Mouse (Mus musculus) lung, postnatal 0 days (tissue): ENCODE data around the gene Gm49321. TPM values are rescaled to one million over a fixed set of nuclear protein-coding genes. Genes with fewer than 3 reads are reported as not detected.
A peak's percentile ranks its signal among the peaks of the same experiment; 100 is the strongest.

Experiments
- ATAC-seq: fragments of 200-750 bp; cut with Nextera tagmentation; 2 replicates; pipeline ENCODE4 v1.8.0; 2017; ENCODE audit warnings: moderate library complexity
- DNase-seq: peaks from one replicate; pipeline ENCODE4 v3.0.0-alpha.2; 2016; ENCODE audit warnings: low spot score
- H3K27ac ChIP-seq: fragments of 300-500 bp; sonication (generic); 2 replicates; pipeline ENCODE4 v1.5.1; 2014; ENCODE audit warnings: antibody characterized with exemption, mild to moderate bottlenecking, low read length, mixed read lengths
- H3K27me3 ChIP-seq: fragments of 300-500 bp; sonication (generic); replicated peaks from 2 replicates; pipeline ENCODE4 v1.6.1; 2014; ENCODE audit warnings: low read length, mixed read lengths; ENCODE audit not compliant: insufficient read depth
- H3K36me3 ChIP-seq: fragments of 300-500 bp; sonication (generic); 2 replicates; pipeline ENCODE4 v1.6.1; 2014; ENCODE audit warnings: low read length, mixed read lengths; ENCODE audit not compliant: insufficient read depth
- H3K4me1 ChIP-seq: fragments of 300-500 bp; sonication (generic); 2 replicates; pipeline ENCODE4 v1.6.1; 2014; ENCODE audit warnings: antibody characterized with exemption, low read depth, low read length, mixed read lengths; ENCODE audit not compliant: insufficient read depth
- H3K4me2 ChIP-seq: fragments of 300-500 bp; sonication (generic); replicated peaks from 2 replicates; pipeline ENCODE4 v1.6.1; 2014; ENCODE audit warnings: low read depth, mild to moderate bottlenecking, low read length, moderate library complexity, mixed read lengths
- H3K4me3 ChIP-seq: fragments of 300-500 bp; sonication (generic); 2 replicates; pipeline ENCODE4 v1.5.1; 2014; ENCODE audit warnings: low read depth, low read length
- H3K9ac ChIP-seq: fragments of 300-500 bp; sonication (generic); replicated peaks from 2 replicates; pipeline ENCODE4 v1.6.1; 2014; ENCODE audit warnings: low read depth, mild to moderate bottlenecking
- H3K9me3 ChIP-seq: fragments of 300-500 bp; sonication (generic); 2 replicates; pipeline ENCODE4 v1.6.1; 2016; ENCODE audit warnings: low read length, mixed read lengths
- CTCF ChIP-seq: IDR thresholded peaks from 2 replicates; pipeline ENCODE4 v1.5.1; 2016; ENCODE audit warnings: antibody characterized with exemption, mild to moderate bottlenecking
- EP300 ChIP-seq: IDR thresholded peaks from 2 replicates; pipeline ENCODE4 v1.6.1; 2016; ENCODE audit warnings: antibody characterized with exemption, mild to moderate bottlenecking, control low read depth
- WGBS: fragments of 180-500 bp; shearing (Covaris S2); extraction: QIAGEN DNeasy Blood & Tissue Kit; methylation state at CpG from one replicate; pipeline ENCODE4 v1.1.7; 2014; 5-methylcytosine and 5-hydroxymethylcytosine counted together
- polyA plus RNA-seq: library from polyadenylated mRNA; unstranded; fragments of >200 nt; fragmentation: Nextera tagmentation; extraction: Ambion mirVana; gene quantifications from 2 replicates; pipeline ENCODE4 v1.2.1, GENCODE M21; 2015

Gene Gm49321
- polyA plus RNA-seq, 1 experiment from 2014 or later: 4.3 TPM

DNA sequence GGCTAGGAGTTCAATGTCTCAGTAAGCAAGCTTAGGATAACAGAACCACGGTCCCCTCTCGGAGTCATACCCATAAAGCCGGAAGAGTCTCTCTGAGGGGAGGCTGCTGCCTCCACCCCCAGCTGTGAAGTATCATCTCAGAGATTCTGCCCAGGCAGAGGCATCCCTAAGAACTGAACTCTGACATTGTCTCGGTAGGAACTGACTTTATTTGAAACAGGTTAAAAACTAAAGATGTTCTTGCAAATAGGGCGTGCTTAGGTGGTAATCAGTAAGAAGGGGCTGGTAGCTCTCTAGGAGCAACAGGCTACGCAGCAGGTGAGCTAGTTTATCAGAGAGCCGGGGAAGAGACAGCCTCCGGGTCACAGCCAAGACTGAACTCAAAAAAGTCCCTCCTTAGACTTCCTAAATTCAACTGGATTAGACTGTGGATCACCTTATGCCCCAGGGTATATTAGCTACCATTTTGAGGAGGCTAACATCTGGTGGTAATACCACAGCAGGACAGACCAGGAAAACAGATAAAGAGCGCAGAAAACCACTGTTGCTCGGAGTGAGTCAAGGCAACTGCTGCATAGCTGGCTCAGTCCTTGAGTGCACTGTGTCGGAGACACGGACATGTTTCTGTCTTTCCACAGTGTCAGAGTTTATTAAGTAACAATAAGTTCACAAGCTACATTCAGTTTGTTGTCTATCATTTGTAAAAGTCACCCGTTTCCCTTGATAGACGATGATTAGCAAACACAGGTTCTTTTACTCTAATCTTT lies 16.1 kb downstream of the Gm49321 start:
- WGBS: 44% methylated on average over 14 of the region's 14 CpGs
- Histone ChIP-seq H3K27me3 (no peaks in the 10 kb centered on the region), H3K27ac (no peak overlapping the region), H3K36me3 (no peaks in the 10 kb centered on the region), H3K9ac (0 out of 2 replicates have a peak overlapping the region, but pooled peaks have one; percentile 23), H3K9me3 (no peaks in the 10 kb centered on the region), H3K4me1 (peaks cover 2% of the 10 kb centered on the region; the same call in 1 of the 2 replicates), H3K4me2 (peak overlapping the region; percentile 54), H3K4me3 (peak overlapping the region; percentile 16; the same call in 1 of the 2 replicates)
- no peak for DNase-seq
- TF ChIP-seq CTCF: no peak
- no peak for TF ChIP-seq EP300
- no peak for ATAC-seq

- no peak overlapping the region for H3K9ac ChIP-seq
- H3K4me1 ChIP-seq: no peaks in the 10 kb centered on the region
- DNase-seq: peak; percentile 47
- 40% methylated on average over 5 of the region's 5 CpGs for WGBS
- H3K36me3 ChIP-seq: no peaks in the 10 kb centered on the region
- H3K9me3 ChIP-seq: no peaks in the 10 kb centered on the region
- ATAC-seq: no peak
- no peaks in the 10 kb centered on the region for H3K27me3 ChIP-seq
- no peak overlapping the region for H3K27ac ChIP-seq
- H3K4me3 ChIP-seq: no peak overlapping the region
- TF ChIP-seq EP300 (no peak), CTCF (no peak)
- no peak overlapping the region for H3K4me2 ChIP-seq
These were observed 17.3 kb downstream of the Gm49321 start for GRCm38 (mm10) chr12:73954785-73955184.

DNA sequence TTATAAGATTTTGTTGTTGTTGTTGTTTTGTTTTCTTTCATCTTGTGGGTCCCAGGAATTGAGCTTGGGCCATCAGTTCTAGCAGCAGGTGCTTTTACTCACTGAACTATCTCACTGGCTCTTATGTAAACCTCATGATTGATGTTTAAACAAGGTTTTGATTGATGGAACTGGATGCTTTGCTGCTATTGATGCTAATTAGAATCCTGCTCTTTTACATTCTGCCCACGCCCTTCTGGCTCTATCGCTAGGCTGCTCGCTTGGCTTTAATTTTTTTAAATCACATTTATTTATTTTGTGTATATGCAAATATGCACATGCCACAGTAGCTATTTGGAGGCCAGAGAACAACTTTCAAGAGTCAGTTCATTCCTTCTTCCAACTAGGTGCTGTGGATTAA lies 20.2 kb downstream of the Gm49321 start:
- WGBS: 51% methylated on average over 3 of the region's 3 CpGs
- TF ChIP-seq CTCF (no peak), EP300 (no peak)
- ATAC-seq: no peak

DNA sequence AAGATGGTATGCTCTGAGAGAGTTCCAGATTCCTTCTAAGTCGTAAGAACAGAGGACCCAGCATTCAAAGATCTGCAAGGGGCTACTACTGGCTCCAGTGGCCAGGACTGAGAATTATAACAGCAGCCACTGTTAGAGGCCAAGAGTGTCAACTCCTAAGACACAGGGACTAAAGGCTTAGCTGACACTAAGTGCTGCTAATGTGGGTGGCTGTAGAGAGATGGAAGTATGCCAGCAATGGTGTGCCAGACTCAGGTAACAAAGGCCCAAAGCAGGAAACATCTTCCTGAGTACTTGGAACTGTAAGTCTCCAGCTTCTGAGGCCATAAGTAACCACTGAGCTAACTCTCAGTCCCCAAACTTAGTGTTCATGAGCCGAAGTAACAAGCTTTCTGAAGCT lies 21.4 kb downstream of the Gm49321 start:
- H3K9me3 ChIP-seq: no peaks in the 10 kb centered on the region
- DNase-seq: no peak
- no peaks in the 10 kb centered on the region for H3K36me3 ChIP-seq
- no peak overlapping the region for H3K4me3 ChIP-seq
- WGBS: 81% methylated on average over 2 of the region's 2 CpGs
- H3K27ac ChIP-seq: no peak overlapping the region
- no peak for ATAC-seq
- H3K4me1 ChIP-seq: no peaks in the 10 kb centered on the region
- H3K4me2 ChIP-seq: no peak overlapping the region
- no peak for TF ChIP-seq CTCF
- H3K9ac ChIP-seq: no peak overlapping the region
- H3K27me3 ChIP-seq: no peaks in the 10 kb centered on the region

More for the DNA sequence above, 20.2 kb downstream of the Gm49321 start:
- H3K4me2 ChIP-seq: no peak overlapping the region
- no peaks in the 10 kb centered on the region for H3K9me3 ChIP-seq
- no peaks in the 10 kb centered on the region for H3K4me1 ChIP-seq
- no peaks in the 10 kb centered on the region for H3K36me3 ChIP-seq
- no peak overlapping the region for H3K9ac ChIP-seq
- DNase-seq: no peak
- H3K27ac ChIP-seq: no peak overlapping the region
- H3K4me3 ChIP-seq: no peak overlapping the region
- H3K27me3 ChIP-seq: no peaks in the 10 kb centered on the region

GRCm38 (mm10) chr12:73964291-73965281 lies 27.1 kb downstream of the Gm49321 start, which contains the start of gene Snapc1:
Snapc1 (plus strand) TSS chr12:73964481.
- peak; percentile 100 for ATAC-seq
- WGBS: under 1% methylated on average over 60 of the region's 60 CpGs
- H3K9ac ChIP-seq: peak within 1 kb of the TSS; percentile 48

GRCm38 (mm10) chr12:73969142-73969541 lies 31.7 kb downstream of the Gm49321 start:
- Histone ChIP-seq H3K4me1 (peaks cover 8% of the 10 kb centered on the region), H3K36me3 (peaks cover 31% of the 10 kb centered on the region), H3K4me2 (no peak overlapping the region), H3K9me3 (no peaks in the 10 kb centered on the region), H3K27me3 (no peaks in the 10 kb centered on the region), H3K27ac (no peak overlapping the region), H3K4me3 (no peak overlapping the region), H3K9ac (no peak overlapping the region)
- TF ChIP-seq CTCF (no peak), EP300 (no peak)
- ATAC-seq: no peak
- DNase-seq: no peak
- WGBS: 95% methylated on average over 8 of the region's 8 CpGs

More at GRCm38 (mm10) chr12:73964291-73965281, 27.1 kb downstream of the Gm49321 start, which contains the start of gene Snapc1:
- Histone ChIP-seq H3K4me1 (peaks cover 8% of the 10 kb centered on the region), H3K27me3 (no peaks in the 10 kb centered on the region), H3K4me2 (peak within 1 kb of the TSS; percentile 74), H3K36me3 (peaks cover 8% of the 10 kb centered on the region; the same call in 1 of the 2 replicates), H3K27ac (peak within 1 kb of the TSS; percentile 57), H3K9me3 (no peaks in the 10 kb centered on the region), H3K4me3 (peak within 1 kb of the TSS; percentile 65)
- DNase-seq: peak; percentile 98
- TF ChIP-seq CTCF (no peak), EP300 (no peak)
